Mouse (Mus musculus): ENCODE results near the gene Egfr. TPM values are rescaled to one million over a fixed set of nuclear protein-coding genes. Genes with fewer than 3 reads are reported as not detected.

The Egfr gene
- polyA plus RNA-seq, 1 experiment from 2014 or later: 3.8 TPM

GRCm38 (mm10) chr11:16813298-16813697, 61.3 kb downstream of the Egfr start:
- Histone ChIP-seq H3K9me3 (ENCODE audit: control insufficient read depth, low read length) (no peaks in the 10 kb centered on the region), H3K36me3 (ENCODE audit: control insufficient read depth, insufficient read depth, low read length) (no peaks in the 10 kb centered on the region), H3K4me3 (ENCODE audit: low read depth, low read length) (no peak overlapping the region), H3K4me1 (replicated peaks; ENCODE audit: control insufficient read depth, insufficient read depth, low read length) (no peaks in the 10 kb centered on the region), H3K27ac (ENCODE audit: low read depth, low read length) (no peak overlapping the region), H3K9ac (ENCODE audit: low read depth, low read length) (no peak overlapping the region), H3K27me3 (ENCODE audit: control insufficient read depth, insufficient read depth, low read length) (no peaks in the 10 kb centered on the region), H3K4me2 (replicated peaks; ENCODE audit: low read depth, low read length) (no peak overlapping the region)
- ATAC-seq (ENCODE audit: low FRiP score): no peak
- DNase-seq (ENCODE audit: low spot score): no peak

GRCm38 (mm10) chr11:16816414-16816813, 64.4 kb downstream of the Egfr start:
- 90% methylated on average over 9 of the region's 9 CpGs for WGBS

GRCm38 (mm10) chr11:16817336-16818034, 65.5 kb downstream of the Egfr start:
- H3K27ac ChIP-seq (ENCODE audit: low read depth, low read length): no peak overlapping the region
- WGBS: 90% methylated on average over 6 of the region's 6 CpGs
- H3K4me1 ChIP-seq (replicated peaks; ENCODE audit: control insufficient read depth, insufficient read depth, low read length): no peaks in the 10 kb centered on the region
- DNase-seq (ENCODE audit: low spot score) (no peak), ATAC-seq (ENCODE audit: low FRiP score) (no peak)
- H3K9me3 ChIP-seq (ENCODE audit: control insufficient read depth, low read length): no peaks in the 10 kb centered on the region
- H3K9ac ChIP-seq (ENCODE audit: low read depth, low read length): no peak overlapping the region
- no peaks in the 10 kb centered on the region for H3K36me3 ChIP-seq (ENCODE audit: control insufficient read depth, insufficient read depth, low read length)
- H3K4me2 ChIP-seq (replicated peaks; ENCODE audit: low read depth, low read length): no peak overlapping the region
- H3K27me3 ChIP-seq (ENCODE audit: control insufficient read depth, insufficient read depth, low read length): no peaks in the 10 kb centered on the region
- no peak overlapping the region for H3K4me3 ChIP-seq (ENCODE audit: low read depth, low read length)

More at GRCm38 (mm10) chr11:16816414-16816813, 64.4 kb downstream of the Egfr start:
- Histone ChIP-seq H3K27me3 (ENCODE audit: control insufficient read depth, insufficient read depth, low read length) (no peaks in the 10 kb centered on the region), H3K9me3 (ENCODE audit: control insufficient read depth, low read length) (no peaks in the 10 kb centered on the region), H3K36me3 (ENCODE audit: control insufficient read depth, insufficient read depth, low read length) (no peaks in the 10 kb centered on the region), H3K27ac (ENCODE audit: low read depth, low read length) (no peak overlapping the region), H3K4me1 (replicated peaks; ENCODE audit: control insufficient read depth, insufficient read depth, low read length) (no peaks in the 10 kb centered on the region), H3K9ac (ENCODE audit: low read depth, low read length) (no peak overlapping the region), H3K4me3 (ENCODE audit: low read depth, low read length) (no peak overlapping the region), H3K4me2 (replicated peaks; ENCODE audit: low read depth, low read length) (no peak overlapping the region)
- DNase-seq (ENCODE audit: low spot score) (no peak), ATAC-seq (ENCODE audit: low FRiP score) (no peak)

GRCm38 (mm10) chr11:16819424-16819823, 67.4 kb downstream of the Egfr start:
- no peak overlapping the region for H3K27ac ChIP-seq (ENCODE audit: low read depth, low read length)
- no peak overlapping the region for H3K4me2 ChIP-seq (replicated peaks; ENCODE audit: low read depth, low read length)
- 100% methylated on average over 1 of the region's 1 CpGs for WGBS
- no peaks in the 10 kb centered on the region for H3K36me3 ChIP-seq (ENCODE audit: control insufficient read depth, insufficient read depth, low read length)
- no peaks in the 10 kb centered on the region for H3K4me1 ChIP-seq (replicated peaks; ENCODE audit: control insufficient read depth, insufficient read depth, low read length)
- H3K9ac ChIP-seq (ENCODE audit: low read depth, low read length): no peak overlapping the region
- no peak overlapping the region for H3K4me3 ChIP-seq (ENCODE audit: low read depth, low read length)
- ATAC-seq (ENCODE audit: low FRiP score): no peak
- no peaks in the 10 kb centered on the region for H3K9me3 ChIP-seq (ENCODE audit: control insufficient read depth, low read length)
- DNase-seq (ENCODE audit: low spot score): no peak
- no peaks in the 10 kb centered on the region for H3K27me3 ChIP-seq (ENCODE audit: control insufficient read depth, insufficient read depth, low read length)

- 86% methylated on average over 6 of the region's 6 CpGs for WGBS
- no peak overlapping the region for H3K27ac ChIP-seq (ENCODE audit: low read depth, low read length)
- DNase-seq (ENCODE audit: low spot score) (no peak), ATAC-seq (ENCODE audit: low FRiP score) (no peak)
- H3K4me2 ChIP-seq (replicated peaks; ENCODE audit: low read depth, low read length): no peak overlapping the region
- H3K4me1 ChIP-seq (replicated peaks; ENCODE audit: control insufficient read depth, insufficient read depth, low read length): no peaks in the 10 kb centered on the region
- no peaks in the 10 kb centered on the region for H3K36me3 ChIP-seq (ENCODE audit: control insufficient read depth, insufficient read depth, low read length)
- no peak overlapping the region for H3K9ac ChIP-seq (ENCODE audit: low read depth, low read length)
- no peaks in the 10 kb centered on the region for H3K9me3 ChIP-seq (ENCODE audit: control insufficient read depth, low read length)
- no peaks in the 10 kb centered on the region for H3K27me3 ChIP-seq (ENCODE audit: control insufficient read depth, insufficient read depth, low read length)
- no peak overlapping the region for H3K4me3 ChIP-seq (ENCODE audit: low read depth, low read length)
Measured at GRCm38 (mm10) chr11:16820138-16820537, 68.1 kb downstream of the Egfr start.

DNA sequence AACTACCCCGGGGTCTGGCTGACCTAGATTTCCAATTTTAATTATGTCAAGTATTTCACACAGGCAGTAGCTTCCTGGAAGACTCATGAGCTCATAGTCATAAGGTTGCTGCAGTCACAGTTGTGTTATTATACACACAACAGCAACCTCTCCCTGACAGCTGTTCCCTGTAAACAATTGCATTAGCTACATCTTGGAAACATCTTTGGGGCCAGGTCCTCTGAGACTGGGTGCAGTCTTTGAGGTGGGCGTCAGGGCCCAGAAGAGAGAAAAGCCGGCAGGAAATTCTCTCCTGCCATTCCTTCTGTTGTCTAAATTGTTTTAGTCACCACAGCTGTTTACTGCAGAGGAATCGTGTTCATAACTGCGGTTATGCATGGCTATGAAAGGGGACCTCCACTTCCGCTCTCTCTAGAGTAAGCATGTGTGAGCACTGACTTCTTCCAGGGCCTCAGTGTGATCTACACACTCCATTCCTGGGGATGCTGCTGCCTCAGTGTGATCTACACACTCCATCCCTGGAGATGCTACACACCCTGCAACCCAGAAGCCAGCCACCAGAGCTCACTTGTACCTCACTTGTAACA, 69.8 kb downstream of the Egfr start:
- H3K36me3 ChIP-seq (ENCODE audit: control insufficient read depth, insufficient read depth, low read length): no peaks in the 10 kb centered on the region
- no peaks in the 10 kb centered on the region for H3K27me3 ChIP-seq (ENCODE audit: control insufficient read depth, insufficient read depth, low read length)
- 93% methylated on average over 6 of the region's 6 CpGs for WGBS
- ATAC-seq (ENCODE audit: low FRiP score): no peak
- no peaks in the 10 kb centered on the region for H3K4me1 ChIP-seq (replicated peaks; ENCODE audit: control insufficient read depth, insufficient read depth, low read length)
- no peak overlapping the region for H3K4me3 ChIP-seq (ENCODE audit: low read depth, low read length)
- no peaks in the 10 kb centered on the region for H3K9me3 ChIP-seq (ENCODE audit: control insufficient read depth, low read length)
- H3K4me2 ChIP-seq (replicated peaks; ENCODE audit: low read depth, low read length): no peak overlapping the region
- no peak overlapping the region for H3K27ac ChIP-seq (ENCODE audit: low read depth, low read length)
- no peak overlapping the region for H3K9ac ChIP-seq (ENCODE audit: low read depth, low read length)
- DNase-seq (ENCODE audit: low spot score): no peak

DNA sequence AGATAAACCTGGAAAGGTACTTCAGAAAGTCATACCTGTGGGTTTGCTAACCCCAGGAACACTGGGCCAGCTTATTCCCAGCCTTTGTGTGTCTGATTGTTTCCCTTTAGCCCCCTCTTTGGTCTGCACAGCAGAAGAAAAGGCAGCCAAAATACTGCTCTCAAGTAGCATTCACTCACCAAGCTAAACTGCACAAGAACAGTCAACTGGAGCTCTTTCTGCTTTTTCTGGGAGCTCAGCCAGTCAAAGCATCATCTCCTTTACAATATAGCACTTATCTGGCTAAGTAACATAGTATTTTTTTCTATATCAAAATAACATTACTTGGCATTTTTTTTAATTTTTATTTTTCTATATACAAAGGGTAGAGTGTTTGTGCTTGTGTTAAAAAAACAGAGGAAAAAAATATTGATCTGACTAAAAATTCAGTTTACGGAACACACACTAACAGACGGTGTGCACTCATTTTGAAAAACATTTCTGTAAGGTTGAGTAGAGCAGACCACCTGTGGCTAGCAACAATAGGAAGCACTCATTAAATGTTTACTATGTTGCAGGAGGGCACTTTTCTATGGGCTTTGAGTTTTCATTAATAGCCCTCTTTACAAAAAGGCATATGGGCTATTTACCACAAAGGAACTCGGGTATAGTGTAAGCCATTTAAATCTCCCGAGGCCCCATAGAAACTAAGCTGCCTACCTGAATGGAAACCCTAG, 72.0 kb downstream of the Egfr start:
- ATAC-seq (ENCODE audit: low FRiP score) (no peak), DNase-seq (ENCODE audit: low spot score) (no peak)
- Histone ChIP-seq H3K4me1 (replicated peaks; ENCODE audit: control insufficient read depth, insufficient read depth, low read length) (no peaks in the 10 kb centered on the region), H3K9ac (ENCODE audit: low read depth, low read length) (no peak overlapping the region), H3K27ac (ENCODE audit: low read depth, low read length) (no peak overlapping the region), H3K9me3 (ENCODE audit: control insufficient read depth, low read length) (no peaks in the 10 kb centered on the region), H3K36me3 (ENCODE audit: control insufficient read depth, insufficient read depth, low read length) (no peaks in the 10 kb centered on the region), H3K27me3 (ENCODE audit: control insufficient read depth, insufficient read depth, low read length) (no peaks in the 10 kb centered on the region), H3K4me2 (replicated peaks; ENCODE audit: low read depth, low read length) (no peak overlapping the region), H3K4me3 (ENCODE audit: low read depth, low read length) (no peak overlapping the region)
- WGBS: 71% methylated on average over 4 of the region's 4 CpGs

DNA sequence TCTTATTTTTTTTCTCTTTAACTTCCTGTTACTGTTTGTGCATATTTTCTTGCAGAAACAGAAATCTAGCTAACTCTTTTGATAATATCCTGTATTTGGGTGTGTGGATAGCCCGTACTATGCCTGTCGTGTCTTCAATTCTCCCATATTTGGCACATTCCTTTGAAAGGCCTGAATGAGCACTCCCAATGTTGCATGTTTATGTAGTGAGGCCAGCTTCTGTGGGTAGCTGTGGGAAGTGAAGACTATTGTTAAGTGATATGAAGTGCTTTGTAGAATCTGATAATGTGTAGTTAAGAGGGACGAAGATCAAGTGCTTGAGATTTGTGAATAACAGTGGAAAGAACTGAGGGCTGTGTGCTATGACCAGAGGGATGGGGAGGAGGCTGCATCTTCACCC, 77.5 kb downstream of the Egfr start:
- Histone ChIP-seq H3K27me3 (ENCODE audit: control insufficient read depth, insufficient read depth, low read length) (no peaks in the 10 kb centered on the region), H3K9me3 (ENCODE audit: control insufficient read depth, low read length) (no peaks in the 10 kb centered on the region), H3K4me2 (replicated peaks; ENCODE audit: low read depth, low read length) (no peak overlapping the region), H3K9ac (ENCODE audit: low read depth, low read length) (no peak overlapping the region), H3K4me1 (replicated peaks; ENCODE audit: control insufficient read depth, insufficient read depth, low read length) (no peaks in the 10 kb centered on the region), H3K27ac (ENCODE audit: low read depth, low read length) (no peak overlapping the region), H3K36me3 (ENCODE audit: control insufficient read depth, insufficient read depth, low read length) (no peaks in the 10 kb centered on the region), H3K4me3 (ENCODE audit: low read depth, low read length) (no peak overlapping the region)
- WGBS: 86% methylated on average over 3 of the region's 3 CpGs
- DNase-seq (ENCODE audit: low spot score): no peak
- ATAC-seq (ENCODE audit: low FRiP score): no peak

Data from hindbrain, embryonic 11.5 days (tissue).